Mouse (Mus musculus) lung, embryonic 14.5 days (tissue): ENCODE data around the gene Mob1b. TPM values are rescaled to one million over a fixed set of nuclear protein-coding genes. Genes with fewer than 3 reads are reported as not detected.

Experiments
- ATAC-seq: fragments of 200-750 bp; cut with Nextera tagmentation; 2 replicates; pipeline ENCODE4 v1.8.0; 2017; ENCODE audit warnings: mild to moderate bottlenecking, moderate TSS enrichment, moderate library complexity; ENCODE audit not compliant: insufficient read depth
- DNase-seq: peaks from one replicate; pipeline ENCODE4 v3.0.0-alpha.2; 2015
- H3K27ac ChIP-seq: fragments of 300-500 bp; sonication (generic); 2 replicates; pipeline ENCODE4 v1.5.1; 2014; ENCODE audit warnings: low read depth, mild to moderate bottlenecking, moderate library complexity
- H3K27me3 ChIP-seq: fragments of 300-500 bp; sonication (generic); 2 replicates; pipeline ENCODE4 v1.6.1; 2014; ENCODE audit warnings: low read length, control low read depth; ENCODE audit not compliant: insufficient read depth
- H3K36me3 ChIP-seq: fragments of 300-500 bp; sonication (generic); 2 replicates; pipeline ENCODE4 v1.6.1; 2014; ENCODE audit warnings: control low read depth; ENCODE audit not compliant: insufficient read depth
- H3K4me1 ChIP-seq: fragments of 300-500 bp; sonication (generic); 2 replicates; pipeline ENCODE4 v1.6.1; 2014; ENCODE audit warnings: antibody characterized with exemption, control low read depth; ENCODE audit not compliant: insufficient read depth
- H3K4me2 ChIP-seq: fragments of 300-500 bp; sonication (generic); 2 replicates; pipeline ENCODE4 v1.6.1; 2014; ENCODE audit warnings: mild to moderate bottlenecking
- H3K4me3 ChIP-seq: fragments of 300-500 bp; sonication (generic); 2 replicates; pipeline ENCODE4 v1.5.1; 2014; ENCODE audit warnings: low read depth, low read length
- H3K9ac ChIP-seq: fragments of 300-500 bp; sonication (generic); 2 replicates; pipeline ENCODE4 v1.6.1; 2014
- H3K9me3 ChIP-seq: fragments of 300-500 bp; sonication (generic); 2 replicates; pipeline ENCODE4 v1.6.1; 2016; ENCODE audit warnings: low read depth, low read length, control low read depth
- CTCF ChIP-seq: IDR thresholded peaks from 2 replicates; pipeline ENCODE4 v1.5.1; 2016; ENCODE audit warnings: antibody characterized with exemption, low read depth
- WGBS: fragments of 180-500 bp; shearing (Covaris S2); extraction: QIAGEN DNeasy Blood & Tissue Kit; methylation state at CpG from one replicate; pipeline ENCODE4 v1.1.7; 2014; 5-methylcytosine and 5-hydroxymethylcytosine counted together
- polyA plus RNA-seq: library from polyadenylated mRNA; unstranded; fragments of >200 nt; fragmentation: Nextera tagmentation; extraction: Ambion mirVana; gene quantifications from 2 replicates; pipeline ENCODE4 v1.2.1, GENCODE M21; 2014

Mob1b gene
- polyA plus RNA-seq, 1 experiment from 2014 or later, result 16.0 TPM

DNA sequence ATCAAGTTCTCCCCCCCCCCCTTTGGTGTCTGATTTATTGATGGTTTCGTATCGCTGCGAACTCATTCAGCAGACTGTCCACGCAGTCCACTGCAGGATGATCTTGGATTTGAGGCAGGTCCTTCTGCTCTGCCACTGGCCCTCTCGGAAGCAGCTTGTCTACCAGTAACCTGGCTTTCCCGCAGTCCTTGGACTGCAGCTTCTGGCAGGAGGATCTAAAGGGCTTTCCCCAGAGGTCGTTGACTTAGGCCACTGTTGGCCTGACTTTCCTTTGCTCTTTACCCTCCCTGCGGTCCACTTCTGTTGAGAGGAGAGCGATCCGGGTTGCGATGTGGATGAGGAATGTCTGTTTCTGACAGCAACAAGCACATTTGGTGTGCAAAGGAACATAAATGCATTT is 75.9 kb downstream of the Mob1b start:
- Histone ChIP-seq H3K9me3 (no peaks in the 10 kb centered on the region), H3K4me3 (no peak overlapping the region), H3K27ac (no peak overlapping the region), H3K27me3 (no peaks in the 10 kb centered on the region), H3K4me1 (no peaks in the 10 kb centered on the region), H3K36me3 (no peaks in the 10 kb centered on the region), H3K9ac (0 out of 2 replicates have a peak overlapping the region, but pooled peaks have one; percentile 13), H3K4me2 (0 out of 2 replicates have a peak overlapping the region, but pooled peaks have one; percentile 23)
- ATAC-seq, result no peak
- TF ChIP-seq CTCF, result no peak
- peak; percentile 15 for DNase-seq
- 24% methylated on average over 11 of the region's 11 CpGs for WGBS

DNA sequence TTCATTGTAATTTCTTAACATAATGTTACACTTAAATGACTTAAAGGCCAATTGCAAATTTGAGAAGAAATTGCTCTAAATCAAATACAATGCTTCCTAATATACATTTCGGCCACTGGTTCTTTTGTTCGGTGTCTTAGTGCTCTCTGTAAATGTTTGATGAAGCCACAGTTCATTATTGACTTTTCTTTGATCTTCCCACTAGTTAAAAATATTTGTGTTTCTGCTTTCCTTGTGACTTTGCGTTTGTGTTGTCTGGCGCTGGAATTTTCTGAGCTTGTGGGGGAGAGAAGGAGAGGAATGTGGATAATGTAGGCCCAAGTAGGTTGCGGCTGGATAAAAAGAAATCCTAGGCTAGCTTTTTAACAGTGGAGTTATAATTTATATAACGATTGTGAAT is 76.5 kb downstream of the Mob1b start:
- no peak overlapping the region for H3K4me2 ChIP-seq
- TF ChIP-seq CTCF, result no peak
- no peak overlapping the region for H3K4me3 ChIP-seq
- H3K27me3 ChIP-seq, result no peaks in the 10 kb centered on the region
- ATAC-seq (no peak), DNase-seq (peak; percentile 15)
- no peaks in the 10 kb centered on the region for H3K9me3 ChIP-seq
- H3K36me3 ChIP-seq, result no peaks in the 10 kb centered on the region
- no peak overlapping the region for H3K9ac ChIP-seq
- H3K27ac ChIP-seq, result no peak overlapping the region
- WGBS, result 51% methylated on average over 6 of the region's 6 CpGs
- H3K4me1 ChIP-seq, result no peaks in the 10 kb centered on the region

DNA sequence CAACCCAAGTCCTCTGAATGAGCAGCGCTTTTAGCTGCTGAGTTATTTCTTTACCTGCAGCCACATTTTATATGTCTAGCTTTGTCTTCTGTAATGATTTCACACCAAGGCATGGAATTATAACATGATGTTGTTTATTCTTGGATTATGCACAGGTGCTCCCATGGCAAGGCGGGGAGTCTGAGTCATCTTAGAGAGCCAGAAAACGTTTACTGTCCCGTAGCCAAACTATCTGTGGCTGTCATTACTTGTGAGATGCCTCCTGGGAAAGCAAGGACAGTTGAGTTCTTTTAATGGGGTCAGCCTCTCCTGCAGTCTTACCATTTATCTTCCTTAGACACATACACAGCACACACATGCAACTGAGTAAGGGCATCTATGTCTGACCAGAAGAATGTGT is 85.0 kb downstream of the Mob1b start:
- WGBS, result 85% methylated on average over 4 of the region's 4 CpGs
- no peak for TF ChIP-seq CTCF
- Histone ChIP-seq H3K4me3 (no peak overlapping the region), H3K36me3 (no peaks in the 10 kb centered on the region), H3K4me2 (no peak overlapping the region), H3K27me3 (no peaks in the 10 kb centered on the region), H3K4me1 (no peaks in the 10 kb centered on the region), H3K9ac (no peak overlapping the region), H3K27ac (no peak overlapping the region), H3K9me3 (no peaks in the 10 kb centered on the region)
- DNase-seq (no peak), ATAC-seq (no peak)

DNA sequence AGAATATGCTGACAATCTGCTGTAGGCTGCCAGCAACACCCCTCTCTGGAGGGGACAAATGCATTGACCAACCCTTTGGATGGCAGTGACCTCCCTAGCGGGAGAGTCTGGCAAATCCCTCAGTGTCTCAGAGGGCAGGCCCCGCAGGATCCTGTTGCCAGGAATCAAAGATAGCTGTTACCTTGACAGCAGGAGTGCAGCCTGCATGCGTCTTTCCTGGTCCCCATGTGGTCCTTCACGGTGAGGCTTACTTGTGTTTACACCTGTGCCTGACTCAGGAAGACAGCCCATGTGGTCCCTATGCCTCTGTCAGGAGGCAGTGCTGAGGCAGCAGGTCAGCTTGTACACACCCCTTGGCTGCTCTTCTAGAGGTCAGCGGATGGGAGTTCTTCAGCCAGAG is 85.6 kb downstream of the Mob1b start:
- WGBS, result 17% methylated on average over 5 of the region's 5 CpGs
- H3K27me3 ChIP-seq, result no peaks in the 10 kb centered on the region
- no peak overlapping the region for H3K4me3 ChIP-seq
- H3K27ac ChIP-seq, result no peak overlapping the region
- H3K4me1 ChIP-seq, result no peaks in the 10 kb centered on the region
- DNase-seq (no peak), ATAC-seq (no peak)
- H3K4me2 ChIP-seq, result no peak overlapping the region
- no peak overlapping the region for H3K9ac ChIP-seq
- TF ChIP-seq CTCF, result no peak
- no peaks in the 10 kb centered on the region for H3K36me3 ChIP-seq
- H3K9me3 ChIP-seq, result no peaks in the 10 kb centered on the region

DNA sequence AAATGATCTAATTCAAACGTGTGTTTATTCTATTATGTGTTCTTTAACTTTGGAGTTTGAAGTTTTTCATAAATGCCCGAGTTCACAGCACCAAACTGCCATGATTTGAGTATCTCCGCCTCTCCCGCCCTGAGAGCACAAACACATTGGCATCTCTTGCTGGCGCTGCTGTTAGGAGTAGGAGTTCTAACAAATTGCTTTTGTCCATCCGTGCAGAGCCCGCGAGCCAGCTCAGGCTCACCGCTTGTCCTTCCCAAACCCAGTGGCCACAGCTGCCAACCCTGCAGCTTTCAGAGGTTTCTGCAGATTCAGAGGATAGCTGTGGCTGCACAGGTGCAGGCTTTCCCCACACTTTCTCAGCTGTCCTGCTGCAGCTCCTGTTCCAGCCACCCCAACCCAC is 86.7 kb downstream of the Mob1b start:
- no peak overlapping the region for H3K27ac ChIP-seq
- no peak overlapping the region for H3K4me2 ChIP-seq
- no peak for TF ChIP-seq CTCF
- ATAC-seq, result no peak
- H3K4me1 ChIP-seq, result no peaks in the 10 kb centered on the region
- no peak overlapping the region for H3K9ac ChIP-seq
- H3K36me3 ChIP-seq, result no peaks in the 10 kb centered on the region
- H3K4me3 ChIP-seq, result no peak overlapping the region
- 26% methylated on average over 9 of the region's 9 CpGs for WGBS
- DNase-seq, result no peak
- H3K27me3 ChIP-seq, result no peaks in the 10 kb centered on the region
- H3K9me3 ChIP-seq, result no peaks in the 10 kb centered on the region

DNA sequence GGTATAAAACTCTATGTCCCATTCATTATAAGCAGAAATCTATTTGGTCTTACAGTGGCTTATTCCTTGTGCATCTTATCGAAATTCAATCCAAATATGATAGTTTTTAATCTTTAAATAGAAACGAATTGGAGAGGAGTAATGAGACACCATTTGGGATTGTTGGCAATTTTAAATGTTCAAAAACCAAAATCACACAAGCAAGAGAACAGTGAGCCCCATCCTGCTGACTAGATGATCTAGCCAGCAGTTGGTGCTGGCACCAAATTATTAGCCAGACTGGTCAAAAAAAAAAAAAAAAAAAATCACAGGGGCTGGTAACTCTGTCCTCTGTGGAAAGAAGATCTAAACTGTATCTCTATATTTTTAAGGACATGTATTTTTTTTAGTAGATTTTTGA is 92.5 kb downstream of the Mob1b start:
- no peaks in the 10 kb centered on the region for H3K9me3 ChIP-seq
- no peak overlapping the region for H3K27ac ChIP-seq
- H3K36me3 ChIP-seq, result no peaks in the 10 kb centered on the region
- DNase-seq (no peak), ATAC-seq (no peak)
- H3K27me3 ChIP-seq, result no peaks in the 10 kb centered on the region
- WGBS, result 62% methylated on average over 2 of the region's 2 CpGs
- no peak overlapping the region for H3K4me3 ChIP-seq
- no peak for TF ChIP-seq CTCF
- H3K4me2 ChIP-seq, result no peak overlapping the region
- no peaks in the 10 kb centered on the region for H3K4me1 ChIP-seq
- no peak overlapping the region for H3K9ac ChIP-seq

Other genes starting within 250 kb of the Mob1b start
- not detected in 2 replicates for gene Enam, start 232.9 kb upstream of the Mob1b start, polyA plus RNA-seq
- 0.22 TPM in 1 of 2 replicates, not detected in the other for gene Jchain, start 193.0 kb upstream of the Mob1b start, polyA plus RNA-seq
- gene Utp3, start 166.4 kb upstream of the Mob1b start, polyA plus RNA-seq, result 66.8 and 67.9 TPM in 2 replicates
- 11.9 and 14.0 TPM in 2 replicates for gene Rufy3, start 155.8 kb upstream of the Mob1b start, polyA plus RNA-seq
- gene Grsf1, start 44.7 kb upstream of the Mob1b start, polyA plus RNA-seq, result 71.4 and 73.3 TPM in 2 replicates
- gene Dck, start 44.1 kb downstream of the Mob1b start, polyA plus RNA-seq, result 61.5 and 61.7 TPM in 2 replicates
- 5.2 and 5.6 TPM in 2 replicates for gene Slc4a4, start 166.0 kb downstream of the Mob1b start, polyA plus RNA-seq